Mouse (Mus musculus) R1 (cell line): ENCODE results near the gene Poldip3.
"Not testable (repeated sequence)": the region's sequence is repeated elsewhere in the genome, so short reads cannot be mapped to it uniquely, and the experiment has no call there.

ENCODE experiments used
- DNase-seq: peaks from one replicate; pipeline ENCODE4 v3.0.0-alpha.2; 2018; ENCODE audit warnings: low read depth, low spot score

Gene Poldip3

GRCm38 (mm10) chr15:83129530-83130231 lies 19.5 kb downstream of the Poldip3 start:
- DNase-seq = no peak

- not testable (repeated sequence) for DNase-seq
Observed at GRCm38 (mm10) chr15:83127037-83127436, 22.1 kb downstream of the Poldip3 start.

- no peak for DNase-seq
Observed at GRCm38 (mm10) chr15:83126582-83126981, 22.6 kb downstream of the Poldip3 start.

DNA sequence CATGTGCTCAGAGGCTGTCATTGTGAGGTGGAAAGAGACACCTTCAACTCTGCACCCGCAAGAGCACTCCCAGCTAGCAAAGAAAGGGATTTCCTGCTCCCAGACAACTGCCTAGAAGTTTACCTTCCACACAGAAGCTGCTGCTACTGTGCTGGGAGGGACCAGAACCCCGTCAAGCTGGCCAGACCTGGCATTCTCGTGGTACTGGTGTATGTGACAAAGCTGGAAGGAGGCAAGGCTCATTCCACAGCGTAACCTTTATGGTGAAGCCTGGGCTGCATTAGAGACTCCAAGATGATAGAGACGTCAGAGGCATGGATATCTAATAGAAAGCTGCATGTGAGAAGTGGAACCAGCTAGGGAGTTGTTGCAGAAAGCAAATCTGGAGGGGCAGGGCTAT lies 24.6 kb downstream of the Poldip3 start:
- no peak for DNase-seq

DNA sequence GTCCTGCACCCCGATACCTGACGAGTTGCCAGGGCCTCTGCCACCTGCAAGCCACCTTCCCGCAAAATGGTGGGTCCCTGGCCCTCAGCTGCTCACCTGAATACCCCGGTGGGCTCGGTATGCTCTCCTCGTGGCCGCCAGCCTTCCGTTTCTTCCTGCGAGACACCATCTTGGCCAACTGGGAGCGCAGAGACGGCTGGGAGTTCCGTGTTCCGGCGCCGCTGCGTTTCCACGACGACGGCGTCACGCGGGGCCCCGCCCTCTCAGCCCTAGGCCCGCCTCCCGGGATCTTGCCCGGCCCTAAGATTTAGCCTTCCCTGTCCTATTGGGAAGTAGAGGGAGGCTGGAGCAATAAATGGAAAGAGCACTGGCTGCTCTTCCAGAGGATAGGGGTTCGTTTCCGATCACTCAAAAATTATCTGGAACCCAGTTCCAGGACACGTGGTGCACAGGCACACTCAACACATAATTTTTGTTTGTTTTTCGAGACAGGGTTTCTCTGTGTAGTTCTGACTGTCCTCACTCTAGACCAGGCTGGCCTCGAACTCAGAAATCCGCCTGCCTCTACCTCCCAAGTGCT lies 26.5 kb downstream of the Poldip3 start, which contains the start of gene Rrp7a:
Rrp7a (minus strand) TSS at position 236 of the 580 bp plus-strand sequence.
- DNase-seq = peak; percentile 93

- DNase-seq = peak; percentile 90
Observed at GRCm38 (mm10) chr15:83121709-83122565, 27.2 kb downstream of the Poldip3 start.

GRCm38 (mm10) chr15:83118360-83118759 lies 30.8 kb downstream of the Poldip3 start:
- DNase-seq = peak; percentile 69

GRCm38 (mm10) chr15:83115071-83115470 lies 34.1 kb downstream of the Poldip3 start:
- no peak for DNase-seq

GRCm38 (mm10) chr15:83114106-83114505 lies 35.1 kb downstream of the Poldip3 start:
- no peak for DNase-seq

DNA sequence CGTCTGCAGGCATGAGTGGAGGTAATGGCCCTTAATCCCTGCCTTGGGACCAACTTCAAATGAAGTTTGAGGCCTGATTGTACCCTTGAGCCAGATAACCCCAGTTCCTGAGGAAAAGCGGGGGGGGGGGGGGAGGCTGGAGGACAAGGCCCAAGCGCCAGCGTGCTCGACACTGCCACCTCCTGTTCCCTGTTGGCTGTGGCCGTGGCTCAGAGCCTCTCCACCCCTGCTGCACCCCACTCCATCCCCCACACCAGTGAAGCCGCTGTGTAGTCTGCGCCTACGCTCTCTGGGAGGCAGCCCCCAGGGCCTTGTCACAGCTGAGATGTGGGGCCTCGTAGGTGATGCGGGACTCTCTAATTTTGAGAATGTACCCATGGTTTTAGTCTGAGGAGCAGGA lies 36.3 kb downstream of the Poldip3 start:
- no peak for DNase-seq

GRCm38 (mm10) chr15:83111874-83112273 lies 37.3 kb downstream of the Poldip3 start:
- DNase-seq = no peak

DNA sequence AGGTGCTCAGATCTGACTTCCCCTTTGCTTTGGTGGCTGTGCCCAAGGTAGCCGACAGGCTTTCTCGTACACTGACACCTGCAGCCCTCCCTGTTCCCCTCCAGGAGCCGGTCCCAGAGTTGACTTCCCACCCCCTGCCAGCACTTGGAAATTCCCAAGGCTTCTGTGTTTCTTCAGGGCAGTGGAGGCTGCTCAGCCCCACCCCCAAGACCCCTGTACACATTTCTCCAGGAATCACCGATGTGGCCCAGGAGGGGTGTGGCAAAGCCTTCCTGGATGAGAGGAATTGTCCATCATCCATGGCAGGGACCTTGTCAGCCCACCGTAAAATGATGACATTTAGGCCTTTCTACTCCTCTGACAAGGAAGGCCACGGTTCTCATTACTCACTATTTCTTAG lies 37.9 kb downstream of the Poldip3 start:
- DNase-seq = no peak

GRCm38 (mm10) chr15:83107814-83108213 lies 41.4 kb downstream of the Poldip3 start:
- no peak for DNase-seq

DNA sequence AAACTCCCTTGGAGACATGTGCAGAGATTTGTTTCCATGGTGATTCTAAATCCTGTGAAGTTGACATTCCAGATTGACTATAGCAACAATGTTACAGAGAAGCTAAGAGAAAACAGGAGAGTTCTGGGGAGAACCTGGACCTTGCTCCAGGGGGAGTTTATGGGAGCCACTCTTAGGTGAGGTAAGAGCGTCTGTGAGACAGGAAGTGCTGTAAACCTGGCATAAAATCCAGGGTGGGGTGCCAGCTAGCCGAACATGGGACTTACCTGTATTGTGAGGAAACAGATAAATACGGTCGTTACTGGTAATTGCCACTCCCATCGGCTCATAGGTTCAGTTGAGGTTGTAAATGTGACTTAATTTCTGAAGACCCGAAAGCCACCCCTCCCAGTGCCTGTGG lies 42.8 kb downstream of the Poldip3 start:
- no peak for DNase-seq

DNA sequence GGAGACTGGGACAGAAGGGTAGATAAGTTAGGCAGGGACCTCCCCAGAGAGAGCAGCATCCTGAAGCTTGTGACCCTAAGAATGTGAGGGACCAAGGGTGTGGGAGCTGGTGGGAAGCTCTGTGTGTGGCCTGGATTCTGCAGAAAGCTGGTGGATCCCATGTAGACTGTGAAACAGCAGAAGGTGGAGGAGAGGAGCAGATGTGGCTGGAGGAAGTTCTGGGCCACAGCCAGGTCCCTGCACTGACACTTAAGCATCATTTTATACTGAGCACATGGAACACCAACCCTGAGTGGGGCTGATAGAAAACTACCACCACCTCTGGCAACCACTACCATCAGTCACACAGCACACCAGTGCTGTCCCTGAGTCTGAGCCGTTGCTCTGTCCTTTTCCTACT lies 46.1 kb downstream of the Poldip3 start:
- no peak for DNase-seq

DNA sequence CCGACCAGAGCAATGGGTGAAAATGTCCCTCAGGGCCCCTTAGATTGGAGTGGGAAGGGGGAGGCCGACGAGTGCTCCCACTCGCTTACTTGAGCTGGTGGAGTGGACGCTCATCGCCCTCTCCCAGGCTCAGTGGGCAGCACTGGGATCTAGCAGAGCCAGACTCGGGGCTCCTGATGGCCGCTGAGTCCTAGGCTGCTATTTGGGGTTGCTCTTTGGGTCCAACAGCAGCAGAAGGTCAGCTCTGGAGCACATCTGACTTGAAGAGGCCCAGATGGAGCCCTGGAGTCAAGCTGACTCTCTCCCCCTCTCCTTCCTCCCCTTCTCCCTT lies 48.9 kb downstream of the Poldip3 start:
- DNase-seq = no peak

DNA sequence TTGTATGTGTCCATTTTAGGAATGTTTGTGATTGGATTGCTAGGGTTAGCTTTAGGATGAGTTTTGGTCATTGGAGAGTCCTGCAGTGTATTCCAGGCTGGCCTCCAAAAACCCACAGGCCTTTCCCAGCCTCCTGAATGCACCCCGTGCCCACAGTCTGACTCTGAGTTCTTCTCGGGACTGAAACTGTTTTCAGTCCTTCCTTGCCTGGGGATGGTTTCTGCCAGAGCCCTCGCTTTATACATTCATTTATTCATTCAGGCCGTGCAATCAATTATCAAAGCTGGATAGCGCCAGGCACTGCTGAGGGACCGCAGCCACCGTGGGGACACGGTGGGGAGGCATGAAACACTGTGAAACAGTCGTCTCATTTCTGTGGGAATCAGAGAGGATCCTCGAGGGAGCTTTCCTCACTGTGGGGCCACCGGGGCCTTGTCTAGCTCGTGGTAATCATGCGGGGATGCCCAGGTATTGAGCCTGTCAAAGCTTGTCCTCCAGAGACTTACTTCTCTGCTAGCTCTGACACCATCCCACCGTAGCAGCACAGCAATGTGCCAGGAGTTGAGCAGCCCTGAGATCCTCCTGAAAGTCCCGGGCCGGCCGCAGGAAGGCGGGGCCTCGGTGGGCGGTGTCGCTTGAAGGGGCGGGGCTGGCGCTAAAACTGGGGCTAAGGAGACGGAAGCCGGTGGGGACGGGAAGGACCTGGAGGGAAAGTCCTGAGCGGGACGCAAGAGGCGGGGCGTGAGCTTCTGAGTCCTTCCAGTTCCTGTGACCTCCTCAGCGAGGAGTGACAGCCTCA lies 49.5 kb downstream of the Poldip3 start:
- peak; percentile 96 for DNase-seq

GRCm38 (mm10) chr15:83095950-83096349 lies 53.2 kb downstream of the Poldip3 start:
- no peak for DNase-seq

GRCm38 (mm10) chr15:83093687-83094086 lies 55.5 kb downstream of the Poldip3 start:
- DNase-seq = no peak

- peak; percentile 89 for DNase-seq
Observed at GRCm38 (mm10) chr15:83090874-83091273, 58.3 kb downstream of the Poldip3 start.

- DNase-seq = no peak
Observed at GRCm38 (mm10) chr15:83089429-83089605, 59.9 kb downstream of the Poldip3 start, which contains the start of gene Serhl. Gene Serhl, plus strand, starts transcription at chr15:83089506.
